Mouse (Mus musculus) MEL (cell line): ENCODE measurements around the gene Kansl1. TPM values are rescaled to one million over a fixed set of nuclear protein-coding genes. Genes with fewer than 3 reads are reported as not detected.
A peak's percentile ranks its signal among the peaks of the same experiment; 100 is the strongest.

Experiments
- DNase-seq: peaks from one replicate; pipeline ENCODE4 v3.0.0; 2011; ENCODE audit warnings: low read depth, low spot score
- H3K27ac ChIP-seq: 2 replicates; pipeline ENCODE4 v1.5.1; 2012; ENCODE audit warnings: low read depth, mild to moderate bottlenecking, control low read depth, low read length, moderate library complexity; ENCODE audit not compliant: control insufficient read depth
- H3K27me3 ChIP-seq, 2 experiments: fragments of 150-350 bp in 1 of 2; sonication (generic) in 1 of 2; 2 replicates each; pipeline ENCODE4 v1.6.1; 2012; ENCODE audit warnings: low read length in 2 of 2, mild to moderate bottlenecking in 2 of 2, improper control_type of control experiment in 1 of 2, moderate library complexity in 1 of 2; ENCODE audit not compliant: insufficient read depth in 2 of 2, control insufficient read depth in 1 of 2
- H3K36me3 ChIP-seq, 2 experiments: 2 replicates each; pipeline ENCODE4 v1.6.1; 2012 to 2014; ENCODE audit warnings: low read length in 2 of 2, improper control_type of control experiment in 1 of 2, inconsistent platforms in 1 of 2, mild to moderate bottlenecking in 1 of 2; ENCODE audit not compliant: insufficient read depth in 2 of 2, control insufficient read depth in 1 of 2
- H3K4me1 ChIP-seq, 2 experiments: fragments of 150-350 bp in 1 of 2; sonication (generic) in 1 of 2; 2 replicates each; pipeline ENCODE4 v1.6.1; 2012; ENCODE audit warnings: low read length in 2 of 2, improper control_type of control experiment in 1 of 2, mild to moderate bottlenecking in 1 of 2; ENCODE audit not compliant: insufficient read depth in 2 of 2, control insufficient read depth in 1 of 2
- H3K4me3 ChIP-seq, 2 experiments: fragments of 150-350 bp in 1 of 2; sonication (generic) in 1 of 2; 2 replicates each; pipeline ENCODE4 v1.5.1; 2012; ENCODE audit warnings: low read depth in 2 of 2, low read length in 2 of 2, mild to moderate bottlenecking in 2 of 2, moderate library complexity in 2 of 2, control low read depth in 1 of 2, improper control_type of control experiment in 1 of 2; ENCODE audit not compliant: control insufficient read depth in 1 of 2, insufficient read depth in 1 of 2
- H3K79me2 ChIP-seq: 2 replicates; pipeline ENCODE4 v1.6.1; 2012; ENCODE audit warnings: mild to moderate bottlenecking, low read length, moderate library complexity; ENCODE audit not compliant: control insufficient read depth, poor library complexity, insufficient read depth
- H3K9ac ChIP-seq: 2 replicates; pipeline ENCODE4 v1.6.1; 2012; ENCODE audit warnings: low read depth, mild to moderate bottlenecking, control low read depth, low read length, moderate library complexity; ENCODE audit not compliant: control insufficient read depth, poor library complexity, severe bottlenecking
- H3K9me3 ChIP-seq: fragments of 150-350 bp; sonication (generic); replicated peaks from 2 replicates; pipeline ENCODE4 v1.6.1; 2012; ENCODE audit warnings: mild to moderate bottlenecking, low read length, improper control_type of control experiment, moderate library complexity; ENCODE audit not compliant: insufficient read depth
- CHD1 ChIP-seq: IDR thresholded peaks from 2 replicates; pipeline ENCODE4 v1.6.1; 2012; ENCODE audit warnings: low read depth, mild to moderate bottlenecking, inconsistent platforms, low read length, improper control_type of control experiment
- CHD2 ChIP-seq: IDR thresholded peaks from 2 replicates; pipeline ENCODE4 v1.6.1; 2011; ENCODE audit warnings: low read length, improper control_type of control experiment
- CTCF ChIP-seq, 3 experiments: IDR thresholded peaks in 2 of 3; conservative IDR thresholded peaks in 1 of 3; 2 replicates each; pipeline ENCODE4 v1.5.1; 2011 to 2012; ENCODE audit warnings: low read length in 3 of 3, low read depth in 2 of 3, mild to moderate bottlenecking in 2 of 3, improper control_type of control experiment in 1 of 3, inconsistent platforms in 1 of 3, mixed read lengths in 1 of 3, moderate library complexity in 1 of 3; ENCODE audit not compliant: control insufficient read depth in 1 of 3, insufficient read depth in 1 of 3, poor library complexity in 1 of 3, severe bottlenecking in 1 of 3
- E2F4 ChIP-seq: IDR thresholded peaks from 2 replicates; pipeline ENCODE4 v1.6.1; 2011; ENCODE audit warnings: low read depth, low read length, improper control_type of control experiment, borderline replicate concordance
- EP300 ChIP-seq, 2 experiments: IDR thresholded peaks; 2 replicates each; pipeline ENCODE4 v1.6.1; 2011; ENCODE audit warnings: improper control_type of control experiment in 2 of 2, low read length in 2 of 2, low read depth in 1 of 2, mild to moderate bottlenecking in 1 of 2
- ETS1 ChIP-seq: IDR thresholded peaks from 2 replicates; pipeline ENCODE4 v1.6.1; 2012; ENCODE audit warnings: low read depth, mild to moderate bottlenecking, inconsistent platforms, low read length, improper control_type of control experiment, moderate library complexity
- GATA1 ChIP-seq: IDR thresholded peaks from 2 replicates; pipeline ENCODE4 v1.6.1; 2011; ENCODE audit warnings: low read depth, low read length, improper control_type of control experiment
- HCFC1 ChIP-seq: IDR thresholded peaks from 2 replicates; pipeline ENCODE4 v1.6.1; 2012; ENCODE audit warnings: low read depth, mild to moderate bottlenecking, inconsistent platforms, low read length, improper control_type of control experiment, moderate library complexity
- JUND ChIP-seq: IDR thresholded peaks from 2 replicates; pipeline ENCODE4 v1.6.1; 2011; ENCODE audit warnings: low read depth, mild to moderate bottlenecking, improper control_type of control experiment, low read length
- MAX ChIP-seq: IDR thresholded peaks from 2 replicates; pipeline ENCODE4 v1.6.1; 2011; ENCODE audit warnings: low read length, improper control_type of control experiment
- MEF2A ChIP-seq: IDR thresholded peaks from 2 replicates; pipeline ENCODE4 v1.6.1; 2014; ENCODE audit warnings: low read depth, mild to moderate bottlenecking, inconsistent platforms, low read length, improper control_type of control experiment; ENCODE audit not compliant: poor library complexity, insufficient replicate concordance, severe bottlenecking; ENCODE audit errors: extremely low read depth
- MYB ChIP-seq: IDR thresholded peaks from 2 replicates; pipeline ENCODE4 v1.6.1; 2011; ENCODE audit warnings: mild to moderate bottlenecking, low read depth, low read length, improper control_type of control experiment
- NELFE ChIP-seq: IDR thresholded peaks from 2 replicates; pipeline ENCODE4 v1.6.1; 2011; ENCODE audit warnings: low read depth, low read length, improper control_type of control experiment
- NRF1 ChIP-seq: IDR thresholded peaks from 2 replicates; pipeline ENCODE4 v1.6.1; 2014; ENCODE audit warnings: low read depth, mild to moderate bottlenecking, inconsistent platforms, low read length, improper control_type of control experiment, moderate library complexity; ENCODE audit not compliant: poor library complexity, insufficient read depth, severe bottlenecking
- RAD21 ChIP-seq: IDR thresholded peaks from 2 replicates; pipeline ENCODE4 v1.6.1; 2011; ENCODE audit warnings: mild to moderate bottlenecking, low read depth, low read length, improper control_type of control experiment
- RCOR1 ChIP-seq: IDR thresholded peaks from 2 replicates; pipeline ENCODE4 v1.6.1; 2012; ENCODE audit warnings: low read depth, mild to moderate bottlenecking, inconsistent platforms, low read length, improper control_type of control experiment
- SIN3A ChIP-seq: IDR thresholded peaks from 2 replicates; pipeline ENCODE4 v1.6.1; 2012; ENCODE audit warnings: low read length, improper control_type of control experiment, inconsistent platforms
- SMC3 ChIP-seq: IDR thresholded peaks from 2 replicates; pipeline ENCODE4 v1.6.1; 2011; ENCODE audit warnings: low read depth, low read length, improper control_type of control experiment
- ZC3H11A ChIP-seq: IDR thresholded peaks from 2 replicates; pipeline ENCODE4 v1.6.1; 2012; ENCODE audit warnings: low read depth, mild to moderate bottlenecking, inconsistent platforms, low read length, improper control_type of control experiment
- ZKSCAN1 ChIP-seq: IDR thresholded peaks from 2 replicates; pipeline ENCODE4 v1.6.1; 2012; ENCODE audit warnings: low read depth, mild to moderate bottlenecking, inconsistent platforms, low read length, improper control_type of control experiment, moderate library complexity
- ZMIZ1 ChIP-seq: IDR thresholded peaks from 2 replicates; pipeline ENCODE4 v1.6.1; 2012; ENCODE audit warnings: low read depth, mild to moderate bottlenecking, inconsistent platforms, low read length, improper control_type of control experiment, moderate library complexity
- ZNF384 ChIP-seq: IDR thresholded peaks from 2 replicates; pipeline ENCODE4 v1.6.1; 2012; ENCODE audit warnings: low read depth, mild to moderate bottlenecking, inconsistent platforms, low read length, improper control_type of control experiment
- polyA plus RNA-seq, 2 experiments: library from polyadenylated mRNA; stranded (reverse) in 1 of 2; unstranded in 1 of 2; fragments of >175 nt in 1 of 2; fragments of >200 nt in 1 of 2; gene quantifications; 2 replicates each; pipeline versions ENCODE4 v1.2.1 to v1.2.4; 2012; ENCODE audit warnings: low replicate concordance in 2 of 2, low read depth in 1 of 2; ENCODE audit not compliant: insufficient read length in 2 of 2, insufficient read depth in 1 of 2, missing spikeins in 1 of 2
- total RNA-seq: library from RNA; depleted of rRNA; stranded (reverse); fragments of 300-350 nt; gene quantifications from 2 replicates; pipeline ENCODE4 v1.2.3, GENCODE M21; 2012

Kansl1 gene
- total and polyA plus RNA-seq, 3 experiments = 14.9 to 76.3 (median 56.4) TPM

DNA sequence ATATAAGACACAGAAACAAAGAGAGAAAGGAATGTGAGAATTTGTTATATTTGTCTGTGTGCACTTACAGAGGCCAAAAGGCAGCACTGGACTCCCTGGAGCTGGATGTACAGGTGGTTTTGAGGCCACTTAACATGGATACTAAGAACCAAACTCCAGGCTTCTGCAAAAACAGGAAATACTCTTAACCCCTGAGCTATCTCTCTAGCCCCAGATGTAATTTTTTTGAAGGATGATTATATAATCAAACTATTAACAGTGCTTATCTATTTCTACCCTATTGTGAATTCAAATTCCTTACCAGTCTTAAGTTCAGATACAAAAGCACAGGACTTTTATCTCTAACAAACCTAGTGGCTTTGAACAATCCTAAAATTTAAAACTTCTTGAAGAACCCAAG is 32.9 kb downstream of the Kansl1 start (continued):
- TF ChIP-seq SMC3 (no peak), SIN3A (peak; percentile 78)

DNA sequence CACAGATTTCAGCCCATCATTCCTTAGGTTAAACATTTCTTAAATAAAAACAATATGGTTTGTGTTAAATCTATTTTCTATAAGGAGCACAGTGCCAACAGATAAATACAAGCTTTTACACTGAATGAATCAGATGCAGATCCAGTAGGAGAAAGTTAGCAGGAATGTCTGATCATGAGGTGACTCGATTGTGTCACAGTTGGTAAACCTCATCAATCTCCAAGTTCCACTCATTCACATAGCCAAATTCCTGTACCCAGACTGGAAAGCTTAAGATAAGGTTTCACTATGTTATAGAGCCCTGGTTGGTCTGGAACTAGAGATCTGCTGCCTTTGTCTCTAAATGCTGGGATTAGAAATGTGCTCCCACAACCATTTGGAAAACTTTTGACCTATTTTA is 33.5 kb downstream of the Kansl1 start:
- peaks cover 54% of the 10 kb centered on the region for H3K79me2 ChIP-seq
- no peak overlapping the region for H3K9ac ChIP-seq
- H3K27ac ChIP-seq = peak overlapping the region; percentile 36
- H3K9me3 ChIP-seq = no peaks in the 10 kb centered on the region
- peaks cover 25 to 70% of the 10 kb centered on the region in 2 experiments for H3K4me1 ChIP-seq
- DNase-seq = no peak
- no peaks in the 10 kb centered on the region for H3K27me3 ChIP-seq
- TF ChIP-seq CHD2 (no peak), CHD1 (no peak), NELFE (no peak), RAD21 (no peak), E2F4 (no peak), HCFC1 (no peak), ZC3H11A (no peak), ZKSCAN1 (no peak), NRF1 (no peak), ZMIZ1 (no peak), JUND (no peak), MEF2A (no peak), CTCF (IDR thresholded peaks at IDR 0.05 in 2 of 3, conservative IDR thresholded peaks at IDR 0.05 in 1 of 3; ENCODE audit: control insufficient read depth in 1 of 3, insufficient read depth in 1 of 3, low read depth in 2 of 3, low read length in 3 of 3, poor library complexity in 1 of 3, severe bottlenecking in 1 of 3) (no peak)
- peaks cover 5 to 66% of the 10 kb centered on the region in 2 experiments for H3K36me3 ChIP-seq
- H3K4me3 ChIP-seq = no peak overlapping the region

DNA sequence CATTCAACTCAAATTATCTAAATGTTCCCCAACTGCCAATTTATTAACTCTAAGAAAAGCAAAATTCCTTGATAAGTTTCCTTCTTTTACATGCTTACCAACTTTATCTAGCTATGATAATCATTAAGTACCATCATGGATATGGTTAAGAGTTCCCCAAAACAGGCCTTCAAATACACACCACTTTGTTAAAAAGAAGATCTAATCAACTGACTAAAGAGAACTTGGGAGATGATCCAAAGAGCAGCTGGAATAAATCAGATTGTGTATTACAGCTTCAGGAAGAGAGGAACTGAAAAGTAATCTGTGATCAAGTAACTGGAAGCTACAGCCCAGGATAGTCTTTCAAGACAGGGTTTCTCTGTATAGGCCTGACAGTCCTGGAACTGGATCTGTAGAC is 36.4 kb downstream of the Kansl1 start:
- Histone ChIP-seq H3K27me3 (no peaks in the 10 kb centered on the region), H3K4me3 (no peak overlapping the region), H3K9me3 (no peaks in the 10 kb centered on the region), H3K36me3 (peaks cover 18 to 53% of the 10 kb centered on the region in 2 experiments), H3K9ac (no peak overlapping the region), H3K4me1 (peaks cover 24 to 45% of the 10 kb centered on the region in 2 experiments), H3K27ac (no peak overlapping the region), H3K79me2 (peaks cover 56% of the 10 kb centered on the region)
- DNase-seq = peak; percentile 35
- peak; percentile 68 for TF ChIP-seq GATA1
- no peak for TF ChIP-seq MYB
- TF ChIP-seq RCOR1 = peak; percentile 37; the same call in 1 of the 2 replicates
- TF ChIP-seq NRF1 = no peak
- peak in 1 of 2 experiments; percentile 38; a peak in 2 of 4 replicates for TF ChIP-seq EP300 (IDR thresholded peaks at IDR 0.05; ENCODE audit: low read depth in 1 of 2, low read length in 2 of 2)
- TF ChIP-seq ZNF384 = no peak
- TF ChIP-seq SIN3A = peak; percentile 21; the same call in 1 of the 2 replicates
- no peak for TF ChIP-seq MAX
- peak; percentile 52; the same call in 1 of the 2 replicates for TF ChIP-seq ETS1
